ENCODE assay signal across 30 mouse cellular contexts in the genomic region with DNA sequence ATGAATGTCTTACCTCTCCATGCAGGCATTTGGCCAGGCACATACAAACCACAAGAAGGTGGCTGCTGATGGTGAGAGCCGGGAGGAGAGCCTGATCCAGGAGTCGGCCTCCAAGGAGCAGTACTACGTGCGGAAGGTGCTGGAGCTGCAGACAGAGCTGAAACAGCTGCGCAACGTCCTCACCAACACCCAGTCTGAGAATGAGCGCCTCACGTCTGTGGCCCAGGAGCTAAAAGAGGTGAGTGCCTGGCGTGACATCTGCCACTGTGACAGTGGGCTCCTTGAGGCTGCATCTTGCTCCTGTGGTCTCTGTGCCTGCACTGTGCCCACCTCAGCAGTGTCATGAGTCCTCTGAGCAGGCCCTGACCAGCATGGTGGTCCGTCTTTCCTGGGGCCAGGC. TPM values are rescaled to one million over a fixed set of nuclear protein-coding genes. Genes with fewer than 3 reads are reported as not detected.
A peak's percentile ranks its signal among the peaks of the same experiment; 100 is the strongest.
DNase-seq lines count a peak whose midpoint lies in the region; ATAC-seq and TF ChIP-seq lines count a peak whose summit lies in the region.
"Had no signal": no experiment of that assay in that cellular context is flagged by ENCODE, and none has a peak within 500 bp of the region (broad histone marks: within the 10 kb centered on the region; RNA-seq: fewer than 3 reads in every experiment).

No protein-coding gene starts in this region.

- peaks cover 29% of the 10 kb centered on the region for H3K36me3 ChIP-seq in heart, embryonic 12.5 days
- H3K36me3 ChIP-seq in midbrain, embryonic 10.5 days, result peaks cover 47% of the 10 kb centered on the region

- H3K9me3 ChIP-seq in heart, embryonic 12.5 days (replicated peaks), result no peaks in the 10 kb centered on the region
- H3K9me3 ChIP-seq in midbrain, embryonic 10.5 days (replicated peaks), result no peaks in the 10 kb centered on the region
- H3K9me3 ChIP-seq: embryonic facial prominence, embryonic 13.5 days; embryonic facial prominence, embryonic 15.5 days; forebrain, embryonic 10.5 days; forebrain, embryonic 12.5 days; G1E had no signal

- no peak for DNase-seq in gastrocnemius, adult 2 months
- no peak for DNase-seq in gastrocnemius, postnatal 10 days
- no peak for DNase-seq in heart, adult 8-10 months (ENCODE audit: low spot score)
- DNase-seq in layer of hippocampus, adult 2 months (ENCODE audit: low spot score in 2 of 2), result no peak
- DNase-seq in layer of hippocampus, postnatal 25 days (ENCODE audit: extremely low spot score in 1 of 2, low spot score in 1 of 2), result no peak
- DNase-seq in midbrain, embryonic 10.5 days (ENCODE audit: low spot score), result no peak
- DNase-seq: adrenal gland, adult 8-10 months; adrenal gland, postnatal 14 days; adrenal gland, postnatal 36 days; B cell, adult 2 months; cerebellum, adult 11 months; cerebellum, adult 18-20 months; cerebellum, adult 8-10 months; cerebellum, adult 9-11 months; cerebellum, postnatal 14 days; cerebellum, postnatal 36 days; embryo, embryonic 11 days had no signal

- intact Hi-C loops in gastrocnemius, adult 2 months (cut with DNase I), result no loop called here

- no peak overlapping the region for H3K4me3 ChIP-seq in gastrocnemius, adult 2 months
- H3K4me3 ChIP-seq in heart, embryonic 12.5 days, result no peak overlapping the region
- no peak overlapping the region for H3K4me3 ChIP-seq in layer of hippocampus, adult 2 months
- no peak overlapping the region for H3K4me3 ChIP-seq in brown adipose tissue, adult 24 weeks (ENCODE audit: insufficient read depth, low read depth, low read length)
- no peak overlapping the region for H3K4me3 ChIP-seq in midbrain, embryonic 10.5 days
- H3K4me3 ChIP-seq: embryonic facial prominence, embryonic 13.5 days; embryonic facial prominence, embryonic 15.5 days; erythroblast, embryonic 14.5 days; forebrain, embryonic 10.5 days; forebrain, embryonic 12.5 days had no signal

- 91% methylated on average over 10 of the region's 10 CpGs for WGBS in heart, embryonic 12.5 days
- WGBS in midbrain, embryonic 10.5 days, result 93% methylated on average over 10 of the region's 10 CpGs

- no peaks in the 10 kb centered on the region for H3K27me3 ChIP-seq in heart, embryonic 12.5 days (replicated peaks)
- no peaks in the 10 kb centered on the region for H3K27me3 ChIP-seq in midbrain, embryonic 10.5 days (ENCODE audit: low read depth, poor library complexity, severe bottlenecking)
- H3K27me3 ChIP-seq: CH12.LX; embryonic facial prominence, embryonic 13.5 days; embryonic facial prominence, embryonic 15.5 days; forebrain, embryonic 12.5 days; Patski had no signal

- peak overlapping the region; percentile 86 for H3K27ac ChIP-seq in gastrocnemius, adult 2 months
- H3K27ac ChIP-seq in heart, embryonic 12.5 days (ENCODE audit: poor library complexity, severe bottlenecking), result peak overlapping the region; percentile 8; the same call in 1 of the 2 replicates
- H3K27ac ChIP-seq in layer of hippocampus, adult 2 months, result peak overlapping the region; percentile 10; the same call in 1 of the 2 replicates
- H3K27ac ChIP-seq in brown adipose tissue, adult 24 weeks (replicated peaks; ENCODE audit: low read depth, low read length), result peak overlapping the region; percentile 93
- H3K27ac ChIP-seq in midbrain, embryonic 10.5 days (replicated peaks), result no peak overlapping the region
- H3K27ac ChIP-seq: embryonic facial prominence, embryonic 13.5 days; embryonic facial prominence, embryonic 15.5 days; forebrain, embryonic 12.5 days had no signal

- H3K9ac ChIP-seq in heart, embryonic 12.5 days, result no peak overlapping the region
- H3K9ac ChIP-seq: embryonic facial prominence, embryonic 13.5 days; embryonic facial prominence, embryonic 15.5 days; forebrain, embryonic 12.5 days had no signal

- ATAC-seq in heart, embryonic 12.5 days (ENCODE audit: insufficient number of reproducible peaks, low FRiP score), result no peak
- ATAC-seq: activated CD4-positive, CD25-positive, alpha-beta regulatory T cell, adult 4 months; CD4-positive, CD25-positive, alpha-beta regulatory T cell, adult 4 months; forebrain, embryonic 14.5 days; Patski had no signal

- no peak overlapping the region for H3K4me2 ChIP-seq in heart, embryonic 12.5 days
- H3K4me2 ChIP-seq: embryonic facial prominence, embryonic 13.5 days; embryonic facial prominence, embryonic 15.5 days; forebrain, embryonic 12.5 days had no signal

- TF ChIP-seq CTCF in gastrocnemius, adult 2 months (IDR thresholded peaks at IDR 0.05), result no peak
- TF ChIP-seq CTCF in layer of hippocampus, adult 2 months (conservative IDR thresholded peaks at IDR 0.05), result no peak

- peaks cover 74% of the 10 kb centered on the region for H3K4me1 ChIP-seq in heart, embryonic 12.5 days (replicated peaks)
- peaks cover 67% of the 10 kb centered on the region for H3K4me1 ChIP-seq in brown adipose tissue, adult 24 weeks (ENCODE audit: control insufficient read depth, insufficient read depth, insufficient read length, low read length)
- H3K4me1 ChIP-seq in midbrain, embryonic 10.5 days, result peaks cover 34% of the 10 kb centered on the region

RNA-seq across cellular contexts. Expression of a gene that starts 28.0 kb away (rescaled TPM):
- 10 to 100 TPM; 26.0 to 28.5 TPM for total RNA-seq in gastrocnemius, adult 2 months (2021)
- 10 to 100 TPM; 21.5 to 25.5 TPM for total RNA-seq in gastrocnemius, postnatal 10 days (2021)
- 53.5 and 54.0 TPM in 2 replicates for polyA plus RNA-seq in heart, embryonic 12.5 days (2016; fragmentation: Nextera tagmentation; extraction: Ambion mirVana)
- total RNA-seq in heart, adult 8-10 months (2022), result 10 to 100 TPM; 67.9 to 79.2 (median 73.3) TPM
- total RNA-seq in layer of hippocampus, adult 2 months (2021), result 10 to 100 TPM; 55.2 to 55.3 TPM
- 10 to 100 TPM; 47.1 to 53.5 TPM for total RNA-seq in layer of hippocampus, postnatal 25 days (2021)
- 34.0 and 37.1 TPM in 2 replicates for polyA plus RNA-seq in brown adipose tissue, adult 24 weeks (2012; ENCODE audit: insufficient read depth, insufficient read length, missing spikeins)
- 29.7 and 33.9 TPM in 2 replicates for polyA plus RNA-seq in midbrain, embryonic 10.5 days (2016; fragmentation: Nextera tagmentation; extraction: Ambion mirVana)

RNA-seq across cellular contexts. Expression of a gene that starts 49.3 kb away (rescaled TPM):
- total RNA-seq in gastrocnemius, adult 2 months (2021), result 1 to 10 TPM in 1 of 2 experiments, under 1 TPM in 1; 0.97 to 1.1 TPM
- total RNA-seq in gastrocnemius, postnatal 10 days (2021), result 1 to 10 TPM in 1 of 2 experiments, under 1 TPM in 1; 0.66 to 1.9 TPM
- 0.13 and 0.15 TPM in 2 replicates for polyA plus RNA-seq in heart, embryonic 12.5 days (2016; fragmentation: Nextera tagmentation; extraction: Ambion mirVana)
- 1 to 10 TPM; 1.2 to 2.4 (median 1.7) TPM for total RNA-seq in heart, adult 8-10 months (2022)
- 1 to 10 TPM; 5.6 to 7.1 TPM for total RNA-seq in layer of hippocampus, adult 2 months (2021)
- 1 to 10 TPM; 6.2 to 7.7 TPM for total RNA-seq in layer of hippocampus, postnatal 25 days (2021)
- 0.59 and 1.1 TPM in 2 replicates for polyA plus RNA-seq in brown adipose tissue, adult 24 weeks (2012; ENCODE audit: insufficient read depth, insufficient read length, missing spikeins)
- 1.1 and 1.5 TPM in 2 replicates for polyA plus RNA-seq in midbrain, embryonic 10.5 days (2016; fragmentation: Nextera tagmentation; extraction: Ambion mirVana)

RNA-seq across cellular contexts. Expression of a gene that starts 51.6 kb away (rescaled TPM):
- 1 to 10 TPM; 5.6 to 6.3 TPM for total RNA-seq in gastrocnemius, adult 2 months (2021)
- 1 to 10 TPM; 5.7 to 6.3 TPM for total RNA-seq in gastrocnemius, postnatal 10 days (2021)
- 13.1 and 14.0 TPM in 2 replicates for polyA plus RNA-seq in heart, embryonic 12.5 days (2016; fragmentation: Nextera tagmentation; extraction: Ambion mirVana)
- 1 to 10 TPM; 5.5 to 7.5 (median 7.1) TPM for total RNA-seq in heart, adult 8-10 months (2022)
- 10 to 100 TPM; 33.1 to 41.0 TPM for total RNA-seq in layer of hippocampus, adult 2 months (2021)
- 10 to 100 TPM; 29.8 to 31.1 TPM for total RNA-seq in layer of hippocampus, postnatal 25 days (2021)
- polyA plus RNA-seq in brown adipose tissue, adult 24 weeks (2012; ENCODE audit: insufficient read depth, insufficient read length, missing spikeins), result 4.4 and 5.9 TPM in 2 replicates
- 18.5 and 20.3 TPM in 2 replicates for polyA plus RNA-seq in midbrain, embryonic 10.5 days (2016; fragmentation: Nextera tagmentation; extraction: Ambion mirVana)
